Mouse (Mus musculus) urinary bladder, adult 2 months (tissue): ENCODE results near the gene Stat5b. TPM values are rescaled to one million over a fixed set of nuclear protein-coding genes. Genes with fewer than 3 reads are reported as not detected.

Experiments used
- DNase-seq: peaks from one replicate; pipeline ENCODE4 v3.0.0; 2022; ENCODE audit warnings: low spot score
- polyA plus RNA-seq: library from polyadenylated mRNA; depleted of rRNA; stranded (reverse); fragments of >200 nt; gene quantifications from 2 replicates; pipeline ENCODE4 v1.2.3, GENCODE M21; 2012; rRNA removed

The Stat5b gene
- polyA plus RNA-seq, 1 experiment: 18.1 TPM

- DNase-seq: no peak
Observed at GRCm38 (mm10) chr11:100735954-100736745, 114.4 kb downstream of the Stat5b start.

- DNase-seq: no peak
Observed at GRCm38 (mm10) chr11:100735134-100735865, 115.2 kb downstream of the Stat5b start.

Other genes starting within 250 kb of the Stat5b start
- 54.8 and 55.4 TPM in 2 replicates for gene Nkiras2, start 231.5 kb downstream of the Stat5b start, polyA plus RNA-seq
- gene Dnajc7, start 230.6 kb downstream of the Stat5b start, polyA plus RNA-seq: 118 and 123 TPM in 2 replicates
- 0.54 and 0.65 TPM in 2 replicates for gene Zfp385c, start 158.3 kb downstream of the Stat5b start, polyA plus RNA-seq
- 5.6 and 6.5 TPM in 2 replicates for gene Dhx58, start 146.5 kb downstream of the Stat5b start, polyA plus RNA-seq
- 28.4 and 30.5 TPM in 2 replicates for gene Kat2a, start 138.3 kb downstream of the Stat5b start, polyA plus RNA-seq
- gene Hspb9, start 136.9 kb downstream of the Stat5b start, polyA plus RNA-seq: 0.11 and 0.37 TPM in 2 replicates
- gene Rab5c, start 112.5 kb downstream of the Stat5b start, polyA plus RNA-seq: 148 and 160 TPM in 2 replicates
- gene Kcnh4, start 90.8 kb downstream of the Stat5b start, polyA plus RNA-seq: 0.01 and 0.04 TPM in 2 replicates
- gene Hcrt, start 87.8 kb downstream of the Stat5b start, polyA plus RNA-seq: 0.15 TPM in 1 of 2 replicates, not detected in the other
- 16.7 and 20.5 TPM in 2 replicates for gene Ghdc, start 79.8 kb downstream of the Stat5b start, polyA plus RNA-seq
- 9.0 and 11.4 TPM in 2 replicates for gene Stat5a, start 8.6 kb upstream of the Stat5b start, polyA plus RNA-seq
- 91.2 and 103 TPM in 2 replicates for gene Stat3, start 88.8 kb upstream of the Stat5b start, polyA plus RNA-seq
- gene Cavin1, start 120.2 kb upstream of the Stat5b start, polyA plus RNA-seq: 284 and 420 TPM in 2 replicates
- gene Atp6v0a1, start 158.7 kb upstream of the Stat5b start, polyA plus RNA-seq: 66.9 and 74.1 TPM in 2 replicates
- 27.2 and 29.0 TPM in 2 replicates for gene Naglu, start 219.3 kb upstream of the Stat5b start, polyA plus RNA-seq
- gene Hsd17b1, start 227.7 kb upstream of the Stat5b start, polyA plus RNA-seq: 0.56 and 0.57 TPM in 2 replicates
- 25.8 and 38.8 TPM in 2 replicates for gene Coasy, start 231.8 kb upstream of the Stat5b start, polyA plus RNA-seq
- gene Mlx, start 236.6 kb upstream of the Stat5b start, polyA plus RNA-seq: 34.1 and 38.0 TPM in 2 replicates
- 7.1 and 7.9 TPM in 2 replicates for gene Psmc3ip, start 244.7 kb upstream of the Stat5b start, polyA plus RNA-seq